8 mouse cellular contexts compared by ENCODE assay signal in the genomic region with DNA sequence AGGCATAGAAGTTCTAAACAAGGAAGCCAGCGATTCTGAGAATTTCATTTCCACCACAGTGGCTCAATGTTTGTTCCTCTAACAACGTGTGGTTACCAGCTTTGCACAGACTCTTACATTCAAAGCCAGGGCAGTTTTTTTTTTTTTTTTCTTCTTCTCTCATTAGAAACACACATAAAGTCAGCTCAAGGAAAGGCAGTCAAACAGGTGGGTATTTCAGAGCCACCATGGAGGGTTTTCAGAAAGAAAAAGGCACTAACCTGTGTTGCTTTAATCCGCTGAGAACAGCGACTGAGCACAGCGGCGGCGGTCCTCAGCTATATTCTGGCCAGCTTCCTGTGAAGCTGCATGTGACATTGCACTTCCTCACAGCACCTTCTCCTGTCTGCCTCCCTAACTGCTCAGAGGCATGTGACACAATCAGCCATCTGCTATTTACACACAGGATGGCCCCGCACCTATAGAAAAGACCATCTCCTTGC. TPM values are rescaled to one million over a fixed set of nuclear protein-coding genes. Genes with fewer than 3 reads are reported as not detected.
DNase-seq lines count a peak whose midpoint lies in the region; ATAC-seq and TF ChIP-seq lines count a peak whose summit lies in the region.

No protein-coding gene starts in this region.

- H3K4me1 ChIP-seq in intestine, postnatal 0 days (replicated peaks; ENCODE audit: control insufficient read depth, insufficient read depth, low read length), result no peaks in the 10 kb centered on the region
- 0 out of 2 replicates have a peak, but pooled peaks cover 2% of the 10 kb centered on the region for H3K4me1 ChIP-seq in midbrain, embryonic 15.5 days
- H3K4me1 ChIP-seq in hindbrain, embryonic 16.5 days (ENCODE audit: control insufficient read depth, insufficient read depth, low read depth, low read length), result no peaks in the 10 kb centered on the region

- ATAC-seq in intestine, postnatal 0 days, result 0 out of 2 replicates have a peak, but pooled peaks have one; percentile 44
- peak; percentile 77 for ATAC-seq in megakaryocyte, adult 5-6 weeks (ENCODE audit: poor library complexity, severe bottlenecking)
- ATAC-seq in midbrain, embryonic 15.5 days (replicated peaks), result no peak
- no peak for ATAC-seq in hindbrain, embryonic 16.5 days

- H3K4me3 ChIP-seq in intestine, postnatal 0 days (ENCODE audit: low read depth, low read length), result peak overlapping the region; percentile 0; the same call in 1 of the 2 replicates
- no peak overlapping the region for H3K4me3 ChIP-seq in midbrain, embryonic 15.5 days
- no peak overlapping the region for H3K4me3 ChIP-seq in hindbrain, embryonic 16.5 days (ENCODE audit: low read length)

- peak; percentile 80 for DNase-seq in A20 (ENCODE audit: low read depth, low spot score)
- peak; percentile 72 for DNase-seq in T-cell, adult 2 months (ENCODE audit: low spot score)
- DNase-seq in cerebellum, adult 8-10 months, result no peak
- no peak for DNase-seq in layer of hippocampus, postnatal 36 days

- H3K4me2 ChIP-seq in intestine, postnatal 0 days (replicated peaks; ENCODE audit: low read depth), result no peak overlapping the region; the same call in 1 of the 2 replicates
- H3K4me2 ChIP-seq in midbrain, embryonic 15.5 days, result no peak overlapping the region
- H3K4me2 ChIP-seq in hindbrain, embryonic 16.5 days (ENCODE audit: low read length), result no peak overlapping the region

- no peak overlapping the region for H3K9ac ChIP-seq in intestine, postnatal 0 days (ENCODE audit: low read depth, low read length)
- no peak overlapping the region for H3K9ac ChIP-seq in midbrain, embryonic 15.5 days
- no peak overlapping the region for H3K9ac ChIP-seq in hindbrain, embryonic 16.5 days (ENCODE audit: low read depth, low read length)

- no peak for TF ChIP-seq CTCF in intestine, postnatal 0 days (IDR thresholded peaks at IDR 0.05; ENCODE audit: low read depth)

- H3K27ac ChIP-seq in intestine, postnatal 0 days (ENCODE audit: low read depth, low read length), result no peak overlapping the region
- H3K27ac ChIP-seq in midbrain, embryonic 15.5 days, result no peak overlapping the region
- H3K27ac ChIP-seq in hindbrain, embryonic 16.5 days (ENCODE audit: low read depth, low read length), result no peak overlapping the region

- no peaks in the 10 kb centered on the region for H3K27me3 ChIP-seq in intestine, postnatal 0 days (replicated peaks; ENCODE audit: control insufficient read depth, insufficient read depth, low read length)
- no peaks in the 10 kb centered on the region for H3K27me3 ChIP-seq in midbrain, embryonic 15.5 days (replicated peaks)
- no peaks in the 10 kb centered on the region for H3K27me3 ChIP-seq in hindbrain, embryonic 16.5 days (replicated peaks; ENCODE audit: control insufficient read depth, insufficient read depth, low read length)

- H3K36me3 ChIP-seq in intestine, postnatal 0 days (ENCODE audit: control insufficient read depth, insufficient read depth), result no peaks in the 10 kb centered on the region
- no peaks in the 10 kb centered on the region for H3K36me3 ChIP-seq in midbrain, embryonic 15.5 days (replicated peaks)
- H3K36me3 ChIP-seq in hindbrain, embryonic 16.5 days (ENCODE audit: control insufficient read depth, insufficient read depth, low read length), result no peaks in the 10 kb centered on the region

- H3K9me3 ChIP-seq in intestine, postnatal 0 days (ENCODE audit: control insufficient read depth), result no peaks in the 10 kb centered on the region
- H3K9me3 ChIP-seq in midbrain, embryonic 15.5 days, result no peaks in the 10 kb centered on the region
- no peaks in the 10 kb centered on the region for H3K9me3 ChIP-seq in hindbrain, embryonic 16.5 days (ENCODE audit: control insufficient read depth, low read length)

- 63% methylated on average over 8 of the region's 8 CpGs for WGBS in intestine, postnatal 0 days
- 79% methylated on average over 8 of the region's 8 CpGs for WGBS in midbrain, embryonic 15.5 days
- WGBS in hindbrain, embryonic 16.5 days, result 86% methylated on average over 8 of the region's 8 CpGs

RNA-seq across cellular contexts. Expression of gene Wipf1, which starts 43.4 kb away (rescaled TPM):
- polyA plus RNA-seq in intestine, postnatal 0 days (2015; fragmentation: Nextera tagmentation; extraction: Ambion mirVana), result 9.9 and 10.3 TPM in 2 replicates
- total RNA-seq in megakaryocyte, adult 5-6 weeks (2015), result 123 and 139 TPM in 2 replicates
- 37.4 and 55.2 TPM in 2 replicates for total RNA-seq in megakaryocyte, adult 5-6 weeks (2017)
- 2.3 and 2.7 TPM in 2 replicates for polyA plus RNA-seq in midbrain, embryonic 15.5 days (2015; fragmentation: Nextera tagmentation; extraction: Ambion mirVana)
- polyA plus RNA-seq in hindbrain, embryonic 16.5 days (2015; fragmentation: Nextera tagmentation; extraction: Ambion mirVana), result 2.4 and 3.5 TPM in 2 replicates
- 1 to 10 TPM; 7.9 to 9.0 TPM for total RNA-seq in layer of hippocampus, postnatal 36 days (2021)

Comparison
In these comparisons a context has a peak if more than half of its experiments do, and no peak if none do; other contexts are left out.
1. DNase-seq: peak in A20 (single experiment) and T-cell, adult 2 months (single experiment); none in cerebellum, adult 8-10 months (single experiment) and layer of hippocampus, postnatal 36 days (0 of 2).
2. ATAC-seq: peak in intestine, postnatal 0 days (single experiment) and megakaryocyte, adult 5-6 weeks (single experiment); none in midbrain, embryonic 15.5 days (single experiment) and hindbrain, embryonic 16.5 days (single experiment).